Mouse (Mus musculus): Measurements from ENCODE around the gene Smad6. TPM values are rescaled to one million over a fixed set of nuclear protein-coding genes. Genes with fewer than 3 reads are reported as not detected.

Gene Smad6
- total RNA-seq, 2 experiments from 2014 or later: 2.2 to 5.7 TPM

DNA sequence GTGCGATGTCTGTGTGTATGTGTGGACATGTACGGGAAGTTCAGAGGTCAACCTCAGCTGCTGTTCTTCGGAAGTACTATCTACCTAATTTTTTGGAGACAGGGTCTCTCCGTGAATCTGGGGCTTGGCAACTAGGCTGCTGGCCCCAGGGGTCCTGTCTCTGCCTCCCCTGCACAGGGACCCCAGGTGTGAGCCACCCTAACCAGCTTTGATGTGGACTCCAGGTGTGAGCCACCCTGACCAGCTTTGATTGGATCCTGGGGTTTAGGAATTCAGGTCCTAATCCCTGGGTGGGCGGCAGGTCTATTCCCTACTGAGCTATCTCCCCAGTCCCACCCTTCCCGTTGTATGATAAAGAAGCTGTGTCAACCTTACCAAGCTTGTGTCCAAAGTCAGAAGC is 60.0 kb downstream of the Smad6 start:
- intact Hi-C loops (cut with DNase I): no loop called here
- DNase-seq: no peak
- H3K4me3 ChIP-seq: no peak overlapping the region
- TF ChIP-seq CTCF (IDR thresholded peaks at IDR 0.05): no peak
- H3K27ac ChIP-seq: no peak overlapping the region

DNA sequence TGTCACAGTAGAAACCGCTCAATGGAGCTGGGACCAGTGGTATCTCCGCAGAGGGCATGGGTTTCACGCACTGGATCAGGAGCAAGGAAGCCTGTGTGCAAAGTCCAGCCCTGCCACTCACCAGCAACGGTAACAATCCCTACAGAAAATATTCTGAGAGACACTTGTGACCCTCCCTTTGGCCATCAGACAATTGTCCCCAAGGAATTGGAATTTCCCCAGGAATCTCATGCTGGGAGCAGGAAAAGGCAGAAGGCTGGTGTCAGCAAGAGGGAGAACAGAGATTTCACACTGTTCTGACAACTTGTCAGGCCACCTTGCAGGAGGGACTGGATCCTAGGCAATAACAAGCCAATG is 61.1 kb downstream of the Smad6 start:
- intact Hi-C loops (cut with DNase I): no loop called here
- peak overlapping the region; percentile 52; the same call in 1 of the 2 replicates for H3K4me3 ChIP-seq
- TF ChIP-seq CTCF (IDR thresholded peaks at IDR 0.05): no peak
- DNase-seq: no peak
- H3K27ac ChIP-seq: peak overlapping the region; percentile 67

DNA sequence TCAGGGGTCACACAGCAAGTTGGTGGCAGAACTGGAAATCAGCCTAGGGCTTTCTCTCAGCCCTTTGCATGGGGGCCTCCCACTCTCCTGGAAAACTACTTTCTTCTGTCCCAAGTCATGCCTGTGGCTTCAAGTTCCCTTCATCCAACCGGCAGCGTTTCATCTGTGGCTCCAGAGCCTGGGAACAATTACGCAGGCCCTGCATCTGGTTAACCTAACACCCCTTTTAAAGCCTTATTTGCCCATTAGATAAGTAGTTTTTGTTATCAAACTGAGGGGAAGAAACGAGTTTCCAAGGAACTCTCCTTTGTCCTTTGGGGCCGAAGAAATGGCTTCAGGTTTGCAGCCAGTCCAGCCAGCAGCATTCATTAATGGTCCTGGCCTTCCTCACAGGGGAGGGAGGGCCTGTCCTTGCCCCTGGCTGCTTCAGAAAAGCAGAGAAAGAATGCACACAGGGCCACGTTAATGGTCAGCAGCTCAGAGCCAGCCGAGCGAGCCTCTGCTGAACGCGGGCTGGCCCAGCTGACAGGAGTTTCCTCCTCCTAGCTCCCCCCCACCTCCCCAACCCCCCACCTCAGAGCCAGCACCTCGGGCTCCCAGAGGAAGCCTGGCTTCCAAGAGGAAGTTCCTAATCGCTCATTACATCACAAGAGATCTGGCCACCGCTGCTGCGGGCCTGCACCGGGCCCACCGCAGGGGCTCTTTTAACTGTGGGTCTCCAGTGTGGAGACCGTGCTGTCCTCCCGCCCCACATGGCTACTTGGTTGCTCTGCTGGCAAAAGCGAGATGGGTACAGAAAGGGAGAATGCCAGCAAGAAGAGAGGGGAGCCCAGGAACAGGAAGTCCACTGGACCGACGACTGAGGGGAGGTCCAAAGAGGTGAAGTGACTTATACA is 61.7 kb downstream of the Smad6 start:
- peak; percentile 53 for DNase-seq
- intact Hi-C loops (cut with DNase I): loop anchor here (1.0 to 5.0 kb wide), 3 partner anchors 43 to 127 kb away; no protein-coding TSS in a partner anchor
- H3K27ac ChIP-seq: peak overlapping the region; percentile 67
- TF ChIP-seq CTCF (IDR thresholded peaks at IDR 0.05): no peak
- H3K4me3 ChIP-seq: peak overlapping the region; percentile 52

DNA sequence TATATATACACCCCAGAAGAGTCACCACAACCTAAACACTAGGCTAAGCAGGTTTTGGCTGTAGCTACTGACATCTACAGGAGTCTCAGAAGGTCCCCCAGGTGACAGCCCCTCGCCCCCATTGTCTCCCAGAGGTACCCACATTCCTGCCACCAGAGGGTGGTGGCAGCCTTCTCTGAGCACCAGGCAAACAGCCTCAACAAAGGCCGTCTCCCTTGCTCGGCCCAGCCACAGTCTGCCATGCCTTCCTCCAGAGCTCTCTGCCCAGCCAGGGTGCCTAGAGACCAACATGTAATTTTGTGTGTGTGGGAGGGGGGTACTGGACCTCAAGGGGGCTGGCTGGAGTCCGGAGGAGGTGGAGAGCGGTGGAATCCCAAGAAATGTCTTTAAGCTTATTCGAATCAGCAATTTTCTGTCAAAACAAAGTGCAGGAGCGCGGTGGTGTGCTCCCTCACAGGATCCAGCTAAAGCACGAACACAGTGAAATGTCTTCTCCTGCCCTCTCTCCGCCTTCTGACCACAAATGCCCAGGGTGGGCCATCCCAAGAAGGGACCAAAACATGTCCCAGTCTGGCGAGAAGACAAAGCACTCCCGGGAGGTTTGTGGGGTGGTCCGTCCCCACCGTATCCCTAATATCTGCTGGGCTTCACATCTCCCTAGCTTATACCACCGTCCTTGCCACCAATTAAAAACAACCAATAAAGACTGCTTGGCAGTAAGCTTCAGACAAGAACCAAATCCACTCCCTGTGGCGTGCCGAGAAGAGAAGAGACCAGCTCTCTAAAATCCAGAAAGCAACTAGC is 62.5 kb downstream of the Smad6 start:
- H3K27ac ChIP-seq: peak overlapping the region; percentile 67
- intact Hi-C loops (cut with DNase I): loop anchor here (1.0 to 5.0 kb wide), 3 partner anchors 42 to 128 kb away; no protein-coding TSS in a partner anchor
- DNase-seq: peak; percentile 73
- no peak overlapping the region; the same call in 1 of the 2 replicates for H3K4me3 ChIP-seq
- peak; percentile 88 for TF ChIP-seq CTCF (IDR thresholded peaks at IDR 0.05)

DNA sequence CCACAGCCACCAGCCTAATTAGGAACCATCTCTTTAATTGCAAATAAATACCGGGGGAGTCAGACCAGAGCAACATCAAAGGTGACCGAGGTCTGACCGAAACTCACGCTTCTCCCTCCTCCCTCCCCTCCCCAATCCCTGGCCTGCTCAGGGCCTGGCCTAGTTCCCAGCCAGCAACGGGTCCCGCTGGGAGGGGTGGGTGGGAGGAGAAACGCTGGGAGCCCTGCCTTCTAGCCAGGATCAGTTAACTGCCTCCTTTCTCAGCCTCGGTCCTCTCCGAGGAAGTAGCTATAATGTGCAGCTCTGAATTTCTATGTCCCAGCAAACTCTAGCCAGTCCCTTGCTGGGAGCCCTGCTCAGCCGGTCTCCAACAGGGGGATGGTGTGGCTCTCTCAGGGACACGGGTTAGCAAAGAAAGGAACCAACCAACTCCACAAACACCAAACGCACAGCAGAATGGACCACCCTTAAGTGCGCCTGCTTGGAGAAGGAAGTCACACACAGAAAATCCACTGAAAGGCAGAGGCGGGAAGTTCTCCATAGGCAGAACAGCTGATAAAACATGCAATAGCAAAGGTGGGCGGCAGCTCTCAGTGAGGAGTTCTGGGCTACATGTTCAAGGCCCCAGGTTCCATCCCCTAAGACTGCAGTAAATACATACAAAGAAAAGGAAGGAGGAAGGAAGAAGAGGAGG is 63.4 kb downstream of the Smad6 start:
- TF ChIP-seq CTCF (IDR thresholded peaks at IDR 0.05): no peak
- peak overlapping the region; percentile 67 for H3K27ac ChIP-seq
- DNase-seq: peak; percentile 76
- intact Hi-C loops (cut with DNase I): loop anchor here (1.0 to 5.0 kb wide), 3 partner anchors 41 to 129 kb away; no protein-coding TSS in a partner anchor
- H3K4me3 ChIP-seq: peak overlapping the region; percentile 48

DNA sequence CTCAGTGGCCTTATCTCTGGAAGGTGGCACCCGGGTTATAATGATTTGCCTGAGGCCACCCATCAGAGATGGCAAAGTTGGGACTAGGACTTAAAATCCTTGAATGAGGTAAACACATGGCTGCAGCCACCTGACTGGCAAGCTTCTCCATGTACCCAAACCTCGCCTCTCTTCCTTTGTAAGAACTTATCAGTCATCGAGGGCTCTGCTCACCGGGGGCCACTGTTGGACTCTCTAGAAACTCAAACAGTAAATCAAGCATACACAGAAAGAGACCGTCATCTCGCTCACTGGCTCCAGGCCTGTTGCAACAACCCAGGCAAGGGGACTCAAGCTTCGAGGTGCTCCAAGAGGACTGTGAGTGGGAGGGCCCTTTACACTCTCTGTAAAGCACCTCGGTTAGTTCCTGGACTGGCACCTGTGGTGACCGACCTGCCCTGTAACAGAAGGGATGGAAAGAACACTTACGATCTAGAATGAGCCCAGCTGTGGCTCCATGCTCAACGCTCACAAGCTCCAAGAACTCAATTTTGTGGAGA is 64.1 kb downstream of the Smad6 start:
- H3K4me3 ChIP-seq: no peak overlapping the region; the same call in 1 of the 2 replicates
- peak overlapping the region; percentile 67 for H3K27ac ChIP-seq
- intact Hi-C loops (cut with DNase I): loop anchor here (2.0 to 5.0 kb wide), 2 partner anchors 40 to 61 kb away; no protein-coding TSS in a partner anchor
- no peak for DNase-seq
- TF ChIP-seq CTCF (IDR thresholded peaks at IDR 0.05): no peak

DNA sequence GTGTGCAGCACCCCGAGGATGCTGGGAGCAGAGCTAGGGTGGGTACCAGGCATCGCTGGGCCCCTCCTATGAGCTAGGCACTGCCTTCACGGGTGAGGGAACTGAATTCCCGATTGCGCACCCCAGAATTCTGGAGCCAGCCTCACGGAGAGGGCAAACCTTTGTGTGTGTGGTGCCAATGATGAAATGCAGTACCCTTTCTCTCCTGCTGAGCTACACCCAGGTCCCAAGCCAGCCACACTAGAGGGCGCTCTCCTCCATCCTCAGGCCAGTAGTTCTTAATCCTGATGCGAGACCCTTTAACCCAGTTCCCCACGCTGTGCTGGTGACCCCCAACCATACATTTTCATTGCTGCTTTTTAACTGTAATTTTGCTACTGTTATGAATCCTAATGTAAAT is 65.8 kb downstream of the Smad6 start:
- intact Hi-C loops (cut with DNase I): loop anchor here (5.0 kb wide), 1 partner anchor 39 kb away; no protein-coding TSS in a partner anchor

DNA sequence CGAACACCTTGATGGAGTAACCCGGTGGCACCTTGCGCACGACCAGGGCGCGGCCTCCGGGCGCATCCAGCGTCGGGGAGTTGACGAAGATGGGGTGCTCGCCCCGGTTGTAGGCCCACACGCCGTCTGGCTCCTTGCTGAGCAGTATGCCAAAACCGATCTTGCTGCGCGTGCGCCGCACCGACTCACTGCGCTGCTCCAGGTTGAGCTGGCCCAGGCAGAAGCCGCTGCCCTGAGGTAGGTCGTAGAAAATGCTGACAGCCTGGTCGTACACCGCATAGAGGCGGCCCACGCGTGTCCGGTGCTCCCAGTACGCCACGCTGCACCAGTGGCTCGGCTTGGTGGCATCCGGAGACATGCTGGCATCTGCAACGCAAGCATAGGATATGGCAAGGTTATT is 68.2 kb downstream of the Smad6 start:
- no peak for TF ChIP-seq CTCF (IDR thresholded peaks at IDR 0.05)
- peak; percentile 14 for DNase-seq
- no peak overlapping the region for H3K27ac ChIP-seq
- no peak overlapping the region for H3K4me3 ChIP-seq
- intact Hi-C loops (cut with DNase I): no loop called here

More for the DNA sequence above, 65.8 kb downstream of the Smad6 start:
- peak; percentile 82 for DNase-seq
- TF ChIP-seq CTCF (IDR thresholded peaks at IDR 0.05): peak; percentile 98
- no peak overlapping the region for H3K4me3 ChIP-seq
- no peak overlapping the region for H3K27ac ChIP-seq

DNA sequence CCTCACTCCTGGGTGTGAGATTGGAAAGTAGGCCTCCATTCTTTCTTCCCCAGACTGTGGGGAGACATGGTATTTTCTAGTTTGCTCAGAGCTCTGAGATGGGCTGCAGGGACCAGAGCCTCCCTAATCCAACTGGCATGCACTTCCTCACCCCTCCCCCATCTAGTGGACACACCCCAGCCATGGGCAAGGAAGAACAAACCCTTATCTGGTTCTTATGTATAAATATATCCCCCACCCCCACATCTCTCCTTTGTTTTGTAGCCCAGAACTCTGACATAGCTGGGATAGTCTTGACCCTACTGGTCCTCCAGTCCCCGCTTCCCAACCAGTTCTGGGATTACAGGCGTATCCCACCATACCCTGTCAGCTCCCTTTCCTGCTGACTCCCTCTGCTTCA is 69.3 kb downstream of the Smad6 start:
- Histone ChIP-seq H3K27ac (no peak overlapping the region), H3K4me3 (no peak overlapping the region)
- DNase-seq: no peak
- intact Hi-C loops (cut with DNase I): no loop called here
- no peak for TF ChIP-seq CTCF (IDR thresholded peaks at IDR 0.05)

DNA sequence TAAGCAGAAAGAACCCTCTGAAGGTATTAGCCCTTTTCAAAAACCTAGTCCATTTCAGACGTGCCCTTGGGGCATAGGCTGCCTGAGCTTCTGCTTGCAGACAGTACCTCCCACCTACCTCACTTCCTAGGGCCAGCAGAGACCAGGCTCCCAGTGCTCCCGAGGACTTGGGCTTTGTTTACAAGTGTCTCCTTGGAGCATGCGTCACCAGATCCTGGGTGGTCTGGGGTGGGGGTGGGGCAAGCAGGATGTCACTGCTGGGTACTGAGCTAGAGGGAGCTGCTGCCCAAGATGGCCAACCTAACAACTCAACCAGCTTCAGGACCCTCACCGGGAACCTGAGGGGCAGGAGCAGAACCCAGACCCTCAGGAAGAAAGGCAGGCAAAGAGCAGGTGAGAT is 71.5 kb downstream of the Smad6 start:
- TF ChIP-seq CTCF (IDR thresholded peaks at IDR 0.05): no peak
- Histone ChIP-seq H3K27ac (no peak overlapping the region), H3K4me3 (no peak overlapping the region)
- intact Hi-C loops (cut with DNase I): no loop called here
- DNase-seq: peak; percentile 8

DNA sequence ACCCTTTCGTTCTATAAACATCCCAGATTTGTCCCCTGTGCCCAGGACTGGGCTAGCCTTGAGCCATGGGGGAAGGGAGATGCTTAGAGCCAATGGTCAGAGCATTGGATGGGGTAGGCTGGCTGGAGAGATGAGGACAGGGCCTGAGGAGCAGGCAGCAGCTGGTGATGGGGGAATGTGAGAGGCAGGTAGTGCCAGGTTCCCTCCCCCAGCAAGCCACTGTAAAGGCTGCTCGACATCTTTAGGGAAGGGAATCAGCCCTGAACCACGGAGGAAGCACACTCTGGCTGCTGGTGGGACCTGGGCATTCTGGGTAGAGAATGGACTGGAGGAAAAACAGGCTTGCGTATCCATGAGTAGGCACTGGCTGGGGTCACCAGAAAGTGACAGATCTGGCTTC is 72.5 kb downstream of the Smad6 start:
- Histone ChIP-seq H3K4me3 (no peak overlapping the region), H3K27ac (no peak overlapping the region)
- intact Hi-C loops (cut with DNase I): no loop called here
- no peak for DNase-seq
- TF ChIP-seq CTCF (IDR thresholded peaks at IDR 0.05): no peak

DNA sequence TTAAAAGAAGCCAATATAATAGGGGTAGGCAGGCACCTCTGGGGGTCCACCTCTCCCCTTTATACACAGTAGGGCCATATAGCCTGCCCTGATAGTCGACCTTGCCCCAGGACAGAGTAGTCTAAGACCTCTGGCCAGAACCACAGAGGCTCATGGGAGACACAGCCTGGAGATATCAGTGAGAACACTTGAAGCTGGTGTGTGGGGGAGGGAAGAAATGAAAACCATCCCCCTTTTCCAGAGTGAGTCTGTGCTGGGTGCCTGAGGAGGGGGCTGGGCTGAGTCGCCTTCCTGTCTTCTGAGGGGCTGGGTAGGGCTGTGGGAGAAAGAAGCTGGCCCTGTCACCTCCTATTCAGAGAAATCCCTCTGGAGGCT is 79.3 kb downstream of the Smad6 start:
- no peak for DNase-seq
- no peak overlapping the region for H3K4me3 ChIP-seq
- intact Hi-C loops (cut with DNase I): no loop called here
- TF ChIP-seq CTCF (IDR thresholded peaks at IDR 0.05): no peak
- peak overlapping the region; percentile 38; the same call in 1 of the 2 replicates for H3K27ac ChIP-seq
